Mouse (Mus musculus) 416B (cell line): ENCODE results near the gene Tlr7.

Experiments
- DNase-seq: peaks from one replicate; pipeline ENCODE4 v3.0.0; 2011; ENCODE audit warnings: low read depth

Tlr7 gene

DNA sequence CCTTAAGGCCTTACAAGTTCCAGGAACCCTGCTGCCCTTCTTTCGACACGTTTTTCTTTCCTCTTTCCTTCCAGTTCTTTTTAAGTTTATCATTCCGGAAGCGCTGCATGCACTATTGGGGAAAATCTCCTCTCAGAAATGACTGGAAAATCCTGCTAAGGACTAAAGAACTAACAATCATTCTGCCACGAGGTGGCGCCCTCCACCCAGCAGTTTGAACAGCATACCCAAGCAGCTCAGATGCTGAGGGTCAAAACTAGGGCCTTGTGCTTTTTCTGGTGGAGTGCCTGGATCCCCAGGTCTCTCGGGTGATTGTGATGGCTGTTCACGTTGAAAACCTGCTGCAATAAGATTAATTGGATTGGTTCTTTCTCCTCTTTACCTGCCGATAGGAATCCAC, 53.4 kb downstream of the Tlr7 start:
- DNase-seq, result peak; percentile 75

DNA sequence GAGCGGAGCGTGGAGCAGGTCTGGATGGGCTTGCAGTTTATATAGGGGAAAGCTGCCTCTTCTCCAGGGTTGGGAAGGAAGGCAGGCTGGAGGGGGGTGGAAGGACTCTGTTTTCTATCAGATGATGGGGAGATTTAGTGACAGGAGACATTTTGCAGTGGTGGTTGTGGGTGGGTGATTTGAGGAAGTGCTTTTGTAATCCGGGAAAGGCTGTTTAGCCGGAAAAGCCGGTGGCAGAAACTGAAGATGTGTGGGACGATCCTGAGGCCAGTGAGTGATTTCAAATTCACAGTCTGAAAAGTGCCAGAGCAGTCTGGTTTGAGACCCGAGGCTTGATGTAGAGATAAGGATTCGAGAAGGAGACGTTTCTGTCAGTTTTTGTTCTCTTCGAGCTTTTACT, 53.8 kb downstream of the Tlr7 start:
- peak; percentile 44 for DNase-seq

DNA sequence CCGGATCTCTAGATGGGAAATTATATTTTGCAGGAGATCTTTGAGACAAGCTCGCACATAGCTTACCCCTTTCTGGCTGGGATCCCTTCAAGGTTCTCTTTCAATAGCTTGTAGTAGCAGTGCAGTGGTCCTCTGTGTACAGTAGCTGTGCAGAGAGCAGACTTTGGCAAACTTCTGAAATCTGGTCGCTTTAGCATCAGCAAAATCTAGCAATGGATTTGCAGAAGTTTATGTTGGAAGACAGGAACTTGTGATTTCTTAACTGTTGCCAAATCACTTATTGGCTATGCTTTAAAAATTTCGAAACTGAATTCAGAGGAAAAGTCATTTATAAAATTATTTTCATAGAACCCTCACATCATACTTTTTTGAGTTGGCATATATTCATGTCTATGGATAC, 66.3 kb downstream of the Tlr7 start, which contains the start of gene Tlr8:
Gene Tlr8 (minus strand): TSS at position 244 of the 400 bp plus-strand sequence.
- DNase-seq, result peak; percentile 8

DNA sequence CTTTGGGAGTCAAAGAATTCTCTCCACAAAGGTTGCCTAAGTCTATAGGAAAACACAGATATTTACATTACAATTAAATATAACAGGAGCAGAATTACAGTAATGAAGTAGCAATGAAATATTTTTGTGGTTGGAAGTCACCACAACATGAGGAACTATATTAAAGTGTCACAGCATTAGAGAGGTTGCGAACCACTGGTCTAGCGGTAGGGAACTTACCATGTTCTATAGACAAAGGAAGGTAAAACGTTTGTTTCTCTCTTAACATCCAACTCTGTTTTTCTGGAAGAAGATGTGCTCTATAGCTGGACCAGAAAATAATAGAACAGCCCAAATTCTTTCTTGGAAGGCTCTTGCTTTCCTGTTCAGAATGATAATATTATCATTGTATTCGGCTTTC, 66.8 kb downstream of the Tlr7 start:
- no peak for DNase-seq
